In the genomic region with DNA sequence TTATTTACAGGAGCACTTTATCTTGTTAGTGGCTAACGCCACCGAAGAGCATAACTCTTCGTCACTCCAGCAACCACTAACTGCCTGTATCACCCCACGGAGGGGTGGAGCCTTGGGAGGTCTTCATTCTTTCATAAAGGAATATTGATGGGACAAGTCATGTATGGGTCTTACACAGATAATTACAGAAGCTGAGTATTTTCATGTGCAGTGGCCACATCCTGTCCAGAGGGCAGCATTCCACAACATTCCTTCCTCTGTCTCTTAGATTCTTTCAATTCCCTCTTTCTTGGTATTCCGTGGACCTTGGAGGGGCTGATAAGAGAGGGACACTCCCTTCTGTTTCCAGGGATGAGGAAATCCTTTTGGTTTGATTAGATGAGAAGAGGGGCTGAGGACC, we compare ENCODE assay signal across 15 mouse cellular contexts. TPM values are rescaled to one million over a fixed set of nuclear protein-coding genes. Genes with fewer than 3 reads are reported as not detected.
DNase-seq lines count a peak whose midpoint lies in the region; ATAC-seq and TF ChIP-seq lines count a peak whose summit lies in the region.
"Had no signal": no experiment of that assay in that cellular context is flagged by ENCODE, and none has a peak within 500 bp of the region (broad histone marks: within the 10 kb centered on the region; RNA-seq: fewer than 3 reads in every experiment).

No protein-coding gene starts in this region.

- peak; percentile 17 for TF ChIP-seq CTCF in Patski (IDR thresholded peaks at IDR 0.05)
- TF ChIP-seq CTCF in stomach, postnatal 0 days (IDR thresholded peaks at IDR 0.05; ENCODE audit: low read depth): no peak

- H3K27me3 ChIP-seq in midbrain, embryonic 11.5 days (ENCODE audit: control insufficient read depth, insufficient read depth, low read length): no peaks in the 10 kb centered on the region
- H3K27me3 ChIP-seq in midbrain, embryonic 10.5 days (ENCODE audit: low read depth, poor library complexity, severe bottlenecking): no peaks in the 10 kb centered on the region
- H3K27me3 ChIP-seq in Patski: no peaks in the 10 kb centered on the region
- no peaks in the 10 kb centered on the region for H3K27me3 ChIP-seq in stomach, postnatal 0 days (ENCODE audit: control insufficient read depth, insufficient read depth, low read length)
- H3K27me3 ChIP-seq in hindbrain, embryonic 13.5 days: no peaks in the 10 kb centered on the region
- H3K27me3 ChIP-seq: embryonic facial prominence, embryonic 12.5 days; forebrain, embryonic 15.5 days; heart, embryonic 15.5 days had no signal

- H3K9me3 ChIP-seq in midbrain, embryonic 11.5 days (ENCODE audit: control insufficient read depth, low read length): no peaks in the 10 kb centered on the region
- no peaks in the 10 kb centered on the region for H3K9me3 ChIP-seq in midbrain, embryonic 10.5 days (replicated peaks)
- no peaks in the 10 kb centered on the region for H3K9me3 ChIP-seq in stomach, postnatal 0 days (ENCODE audit: control insufficient read depth, low read length)
- H3K9me3 ChIP-seq in hindbrain, embryonic 13.5 days: no peaks in the 10 kb centered on the region
- H3K9me3 ChIP-seq: embryonic facial prominence, embryonic 12.5 days; forebrain, embryonic 15.5 days; heart, embryonic 15.5 days had no signal

- TF ChIP-seq EP300 in stomach, postnatal 0 days (optimal IDR thresholded peaks at IDR 0.05): no peak

- POLR2A ChIA-PET in Patski (lab: Charles Lee): interaction anchor here (0.5 kb wide), 1 partner anchor 1191 kb away, joined by 3 read pairs; no protein-coding TSS in a partner anchor

- 83% methylated on average over 5 of the region's 5 CpGs for WGBS in midbrain, embryonic 11.5 days
- WGBS in midbrain, embryonic 10.5 days: 82% methylated on average over 5 of the region's 5 CpGs
- 60% methylated on average over 5 of the region's 5 CpGs for WGBS in stomach, postnatal 0 days
- 82% methylated on average over 5 of the region's 5 CpGs for WGBS in hindbrain, embryonic 13.5 days

- no peak overlapping the region for H3K4me2 ChIP-seq in midbrain, embryonic 11.5 days
- H3K4me2 ChIP-seq in stomach, postnatal 0 days (replicated peaks; ENCODE audit: low read depth): no peak overlapping the region
- no peak overlapping the region for H3K4me2 ChIP-seq in hindbrain, embryonic 13.5 days
- H3K4me2 ChIP-seq: embryonic facial prominence, embryonic 12.5 days; forebrain, embryonic 15.5 days; heart, embryonic 11.5 days; heart, embryonic 15.5 days; hindbrain, embryonic 14.5 days had no signal

- no peaks in the 10 kb centered on the region for H3K4me1 ChIP-seq in midbrain, embryonic 11.5 days (ENCODE audit: control insufficient read depth, insufficient read depth, low read length)
- H3K4me1 ChIP-seq in midbrain, embryonic 10.5 days: peaks cover 10% of the 10 kb centered on the region; the same call in 1 of the 2 replicates
- no peaks in the 10 kb centered on the region for H3K4me1 ChIP-seq in stomach, postnatal 0 days (replicated peaks; ENCODE audit: control insufficient read depth, insufficient read depth)
- 0 out of 2 replicates have a peak, but pooled peaks cover 5% of the 10 kb centered on the region for H3K4me1 ChIP-seq in hindbrain, embryonic 13.5 days (replicated peaks)
- H3K4me1 ChIP-seq: embryonic facial prominence, embryonic 12.5 days had no signal

- CTCF ChIA-PET in Patski (lab: Charles Lee): no interaction called here

- H3K27ac ChIP-seq in midbrain, embryonic 11.5 days (ENCODE audit: low read depth, low read length): no peak overlapping the region
- no peak overlapping the region for H3K27ac ChIP-seq in midbrain, embryonic 10.5 days (replicated peaks)
- no peak overlapping the region for H3K27ac ChIP-seq in stomach, postnatal 0 days (replicated peaks)
- no peak overlapping the region for H3K27ac ChIP-seq in hindbrain, embryonic 13.5 days
- H3K27ac ChIP-seq: embryonic facial prominence, embryonic 12.5 days; forebrain, embryonic 15.5 days; heart, embryonic 15.5 days; hindbrain, embryonic 14.5 days had no signal

- H3K9ac ChIP-seq in midbrain, embryonic 11.5 days (ENCODE audit: low read length): no peak overlapping the region
- H3K9ac ChIP-seq in stomach, postnatal 0 days (ENCODE audit: low read length): no peak overlapping the region
- no peak overlapping the region for H3K9ac ChIP-seq in hindbrain, embryonic 13.5 days
- H3K9ac ChIP-seq: embryonic facial prominence, embryonic 12.5 days; forebrain, embryonic 15.5 days; heart, embryonic 15.5 days; hindbrain, embryonic 14.5 days had no signal

- no peaks in the 10 kb centered on the region for H3K36me3 ChIP-seq in midbrain, embryonic 11.5 days (ENCODE audit: control insufficient read depth, insufficient read depth, low read length)
- H3K36me3 ChIP-seq in midbrain, embryonic 10.5 days: no peaks in the 10 kb centered on the region
- no peaks in the 10 kb centered on the region for H3K36me3 ChIP-seq in stomach, postnatal 0 days (ENCODE audit: control insufficient read depth, insufficient read depth, low read length)
- no peaks in the 10 kb centered on the region for H3K36me3 ChIP-seq in hindbrain, embryonic 13.5 days
- H3K36me3 ChIP-seq: embryonic facial prominence, embryonic 12.5 days; forebrain, embryonic 15.5 days; heart, embryonic 15.5 days had no signal

- in situ Hi-C loops in Patski (cut with MboI; ENCODE audit: low pct_unique_long_range_greater_than_20kb): loop anchor here (10.0 kb wide), 1 partner anchor 395 kb away; no protein-coding TSS in a partner anchor

- DNase-seq in kidney, postnatal 14 days: peak; percentile 25
- DNase-seq in kidney, adult 11 months: no peak
- DNase-seq in midbrain, embryonic 11.5 days (ENCODE audit: low spot score, missing footprints): peak; percentile 65
- no peak for DNase-seq in midbrain, embryonic 10.5 days (ENCODE audit: low spot score)
- no peak for DNase-seq in Patski (ENCODE audit: low read depth, low spot score)
- DNase-seq in stomach, postnatal 0 days (ENCODE audit: low spot score): no peak
- DNase-seq: cerebellum, adult 11 months; cerebellum, adult 8-10 months had no signal

- ATAC-seq in midbrain, embryonic 11.5 days (ENCODE audit: low FRiP score): no peak
- ATAC-seq in Patski: no peak
- ATAC-seq in stomach, postnatal 0 days (ENCODE audit: low FRiP score, low TSS enrichment): peak; percentile 30; the same call in 1 of the 2 replicates
- ATAC-seq in hindbrain, embryonic 13.5 days (ENCODE audit: low FRiP score): no peak
- ATAC-seq: forebrain, embryonic 15.5 days had no signal

- H3K4me3 ChIP-seq in midbrain, embryonic 11.5 days (ENCODE audit: low read depth, low read length): no peak overlapping the region
- no peak overlapping the region for H3K4me3 ChIP-seq in midbrain, embryonic 10.5 days
- no peak overlapping the region for H3K4me3 ChIP-seq in stomach, postnatal 0 days (ENCODE audit: low read depth, low read length)
- no peak overlapping the region for H3K4me3 ChIP-seq in hindbrain, embryonic 13.5 days
- H3K4me3 ChIP-seq: embryonic facial prominence, embryonic 12.5 days; forebrain, embryonic 15.5 days; heart, adult 2 months; heart, embryonic 15.5 days had no signal

RNA-seq across cellular contexts. Expression of a gene that starts 28.7 kb away (rescaled TPM):
- 0.31 and 0.48 TPM in 2 replicates for polyA plus RNA-seq in midbrain, embryonic 11.5 days (2014; fragmentation: Nextera tagmentation; extraction: Ambion mirVana)
- polyA plus RNA-seq in midbrain, embryonic 10.5 days (2016; fragmentation: Nextera tagmentation; extraction: Ambion mirVana): 0.41 and 0.62 TPM in 2 replicates
- 3.7 TPM for polyA plus RNA-seq in Patski (2021)
- polyA plus RNA-seq in stomach, postnatal 0 days (2015; fragmentation: Nextera tagmentation; extraction: Ambion mirVana): 0.10 TPM in 2 replicates
- polyA plus RNA-seq in hindbrain, embryonic 13.5 days (2015; fragmentation: Nextera tagmentation; extraction: Ambion mirVana): 4.4 and 4.7 TPM in 2 replicates

Comparison
In these comparisons a context has a peak if more than half of its experiments do, and no peak if none do; other contexts are left out.
1. DNase-seq: peak in kidney, postnatal 14 days (single experiment) and midbrain, embryonic 11.5 days (single experiment); none in kidney, adult 11 months (single experiment), midbrain, embryonic 10.5 days (single experiment), Patski (single experiment) and stomach, postnatal 0 days (single experiment).